Mouse (Mus musculus): Measurements from ENCODE around the gene Cep131. TPM values are rescaled to one million over a fixed set of nuclear protein-coding genes. Genes with fewer than 3 reads are reported as not detected.

The Cep131 gene
- polyA plus RNA-seq, 1 experiment from 2014 or later: 28.1 TPM

- Histone ChIP-seq H3K27ac (ENCODE audit: low read depth, low read length) (no peak overlapping the region), H3K27me3 (ENCODE audit: control insufficient read depth, insufficient read depth, low read length) (no peaks in the 10 kb centered on the region), H3K4me3 (ENCODE audit: low read length) (no peak overlapping the region), H3K36me3 (ENCODE audit: control insufficient read depth, insufficient read depth, low read length) (peaks cover 30% of the 10 kb centered on the region), H3K4me2 (replicated peaks; ENCODE audit: low read depth, low read length) (no peak overlapping the region), H3K4me1 (ENCODE audit: control insufficient read depth, insufficient read depth, low read length) (no peaks in the 10 kb centered on the region), H3K9ac (ENCODE audit: low read depth, low read length) (no peak overlapping the region), H3K9me3 (ENCODE audit: control insufficient read depth, low read length) (no peaks in the 10 kb centered on the region)
- no peak for ATAC-seq (ENCODE audit: low FRiP score, low TSS enrichment)
- WGBS: 90% methylated on average over 10 of the region's 10 CpGs
These were observed 33.4 kb upstream of the Cep131 start for GRCm38 (mm10) chr11:120119936-120120541.

GRCm38 (mm10) chr11:120119108-120119507 is 32.5 kb upstream of the Cep131 start:
- Histone ChIP-seq H3K27ac (ENCODE audit: low read depth, low read length) (no peak overlapping the region), H3K9ac (ENCODE audit: low read depth, low read length) (no peak overlapping the region), H3K9me3 (ENCODE audit: control insufficient read depth, low read length) (no peaks in the 10 kb centered on the region), H3K27me3 (ENCODE audit: control insufficient read depth, insufficient read depth, low read length) (no peaks in the 10 kb centered on the region), H3K36me3 (ENCODE audit: control insufficient read depth, insufficient read depth, low read length) (peaks cover 30% of the 10 kb centered on the region), H3K4me2 (replicated peaks; ENCODE audit: low read depth, low read length) (no peak overlapping the region), H3K4me3 (ENCODE audit: low read length) (no peak overlapping the region), H3K4me1 (ENCODE audit: control insufficient read depth, insufficient read depth, low read length) (no peaks in the 10 kb centered on the region)
- WGBS: 91% methylated on average over 7 of the region's 7 CpGs
- ATAC-seq (ENCODE audit: low FRiP score, low TSS enrichment): no peak

GRCm38 (mm10) chr11:120117626-120118025 is 31.0 kb upstream of the Cep131 start:
- Histone ChIP-seq H3K4me3 (ENCODE audit: low read length) (no peak overlapping the region), H3K4me2 (replicated peaks; ENCODE audit: low read depth, low read length) (no peak overlapping the region), H3K9ac (ENCODE audit: low read depth, low read length) (no peak overlapping the region), H3K27ac (ENCODE audit: low read depth, low read length) (no peak overlapping the region), H3K27me3 (ENCODE audit: control insufficient read depth, insufficient read depth, low read length) (no peaks in the 10 kb centered on the region), H3K9me3 (ENCODE audit: control insufficient read depth, low read length) (no peaks in the 10 kb centered on the region), H3K36me3 (ENCODE audit: control insufficient read depth, insufficient read depth, low read length) (peaks cover 28% of the 10 kb centered on the region; the same call in 1 of the 2 replicates), H3K4me1 (ENCODE audit: control insufficient read depth, insufficient read depth, low read length) (no peaks in the 10 kb centered on the region)
- 75% methylated on average over 2 of the region's 2 CpGs for WGBS
- ATAC-seq (ENCODE audit: low FRiP score, low TSS enrichment): no peak

- Histone ChIP-seq H3K9me3 (ENCODE audit: control insufficient read depth, low read length) (no peaks in the 10 kb centered on the region), H3K4me1 (ENCODE audit: control insufficient read depth, insufficient read depth, low read length) (no peaks in the 10 kb centered on the region), H3K4me2 (replicated peaks; ENCODE audit: low read depth, low read length) (no peak overlapping the region), H3K4me3 (ENCODE audit: low read length) (no peak overlapping the region), H3K27ac (ENCODE audit: low read depth, low read length) (no peak overlapping the region), H3K9ac (ENCODE audit: low read depth, low read length) (no peak overlapping the region), H3K27me3 (ENCODE audit: control insufficient read depth, insufficient read depth, low read length) (no peaks in the 10 kb centered on the region), H3K36me3 (ENCODE audit: control insufficient read depth, insufficient read depth, low read length) (peaks cover 45% of the 10 kb centered on the region)
- ATAC-seq (ENCODE audit: low FRiP score, low TSS enrichment): no peak
- WGBS: 88% methylated on average over 21 of the region's 21 CpGs
These were observed 28.0 kb upstream of the Cep131 start for GRCm38 (mm10) chr11:120114488-120115215.

GRCm38 (mm10) chr11:120112136-120112535 is 25.5 kb upstream of the Cep131 start:
- Histone ChIP-seq H3K27ac (ENCODE audit: low read depth, low read length) (no peak overlapping the region), H3K4me3 (ENCODE audit: low read length) (no peak overlapping the region), H3K27me3 (ENCODE audit: control insufficient read depth, insufficient read depth, low read length) (no peaks in the 10 kb centered on the region), H3K9me3 (ENCODE audit: control insufficient read depth, low read length) (no peaks in the 10 kb centered on the region), H3K36me3 (ENCODE audit: control insufficient read depth, insufficient read depth, low read length) (peaks cover 42% of the 10 kb centered on the region), H3K4me2 (replicated peaks; ENCODE audit: low read depth, low read length) (no peak overlapping the region), H3K4me1 (ENCODE audit: control insufficient read depth, insufficient read depth, low read length) (no peaks in the 10 kb centered on the region), H3K9ac (ENCODE audit: low read depth, low read length) (no peak overlapping the region)
- no peak for ATAC-seq (ENCODE audit: low FRiP score, low TSS enrichment)
- WGBS: 92% methylated on average over 4 of the region's 4 CpGs

GRCm38 (mm10) chr11:120111033-120111432 is 24.4 kb upstream of the Cep131 start:
- Histone ChIP-seq H3K27ac (ENCODE audit: low read depth, low read length) (no peak overlapping the region), H3K9ac (ENCODE audit: low read depth, low read length) (no peak overlapping the region), H3K4me1 (ENCODE audit: control insufficient read depth, insufficient read depth, low read length) (no peaks in the 10 kb centered on the region), H3K27me3 (ENCODE audit: control insufficient read depth, insufficient read depth, low read length) (no peaks in the 10 kb centered on the region), H3K4me3 (ENCODE audit: low read length) (no peak overlapping the region), H3K36me3 (ENCODE audit: control insufficient read depth, insufficient read depth, low read length) (peaks cover 42% of the 10 kb centered on the region), H3K4me2 (replicated peaks; ENCODE audit: low read depth, low read length) (no peak overlapping the region), H3K9me3 (ENCODE audit: control insufficient read depth, low read length) (no peaks in the 10 kb centered on the region)
- ATAC-seq (ENCODE audit: low FRiP score, low TSS enrichment): no peak
- WGBS: 4% methylated on average over 2 of the region's 2 CpGs

- no peaks in the 10 kb centered on the region for H3K27me3 ChIP-seq (ENCODE audit: control insufficient read depth, insufficient read depth, low read length)
- 67% methylated on average over 7 of the region's 7 CpGs for WGBS
- H3K4me3 ChIP-seq (ENCODE audit: low read length): no peak overlapping the region
- H3K4me1 ChIP-seq (ENCODE audit: control insufficient read depth, insufficient read depth, low read length): no peaks in the 10 kb centered on the region
- no peak overlapping the region for H3K9ac ChIP-seq (ENCODE audit: low read depth, low read length)
- H3K36me3 ChIP-seq (ENCODE audit: control insufficient read depth, insufficient read depth, low read length): peaks cover 47% of the 10 kb centered on the region
- no peak overlapping the region for H3K4me2 ChIP-seq (replicated peaks; ENCODE audit: low read depth, low read length)
- no peaks in the 10 kb centered on the region for H3K9me3 ChIP-seq (ENCODE audit: control insufficient read depth, low read length)
- ATAC-seq (ENCODE audit: low FRiP score, low TSS enrichment): no peak; the same call in 1 of the 2 replicates
- H3K27ac ChIP-seq (ENCODE audit: low read depth, low read length): no peak overlapping the region
These were observed 23.9 kb upstream of the Cep131 start for GRCm38 (mm10) chr11:120110554-120110953.

- no peak overlapping the region for H3K27ac ChIP-seq (ENCODE audit: low read depth, low read length)
- H3K9ac ChIP-seq (ENCODE audit: low read depth, low read length): no peak overlapping the region
- no peak; the same call in 1 of the 2 replicates for ATAC-seq (ENCODE audit: low FRiP score, low TSS enrichment)
- H3K9me3 ChIP-seq (ENCODE audit: control insufficient read depth, low read length): no peaks in the 10 kb centered on the region
- no peak overlapping the region for H3K4me2 ChIP-seq (replicated peaks; ENCODE audit: low read depth, low read length)
- peaks cover 49% of the 10 kb centered on the region for H3K36me3 ChIP-seq (ENCODE audit: control insufficient read depth, insufficient read depth, low read length)
- WGBS: 72% methylated on average over 14 of the region's 14 CpGs
- no peaks in the 10 kb centered on the region for H3K27me3 ChIP-seq (ENCODE audit: control insufficient read depth, insufficient read depth, low read length)
- no peaks in the 10 kb centered on the region for H3K4me1 ChIP-seq (ENCODE audit: control insufficient read depth, insufficient read depth, low read length)
- H3K4me3 ChIP-seq (ENCODE audit: low read length): no peak overlapping the region
These were observed 23.1 kb upstream of the Cep131 start for GRCm38 (mm10) chr11:120109558-120110210.

GRCm38 (mm10) chr11:120107796-120108195 is 21.2 kb upstream of the Cep131 start:
- 72% methylated on average over 9 of the region's 9 CpGs for WGBS
- peaks cover 57% of the 10 kb centered on the region for H3K36me3 ChIP-seq (ENCODE audit: control insufficient read depth, insufficient read depth, low read length)

More at GRCm38 (mm10) chr11:120107796-120108195, 21.2 kb upstream of the Cep131 start:
- Histone ChIP-seq H3K4me1 (ENCODE audit: control insufficient read depth, insufficient read depth, low read length) (no peaks in the 10 kb centered on the region), H3K4me2 (replicated peaks; ENCODE audit: low read depth, low read length) (no peak overlapping the region), H3K9me3 (ENCODE audit: control insufficient read depth, low read length) (no peaks in the 10 kb centered on the region), H3K9ac (ENCODE audit: low read depth, low read length) (no peak overlapping the region; the same call in 1 of the 2 replicates), H3K27ac (ENCODE audit: low read depth, low read length) (no peak overlapping the region), H3K27me3 (ENCODE audit: control insufficient read depth, insufficient read depth, low read length) (no peaks in the 10 kb centered on the region), H3K4me3 (ENCODE audit: low read length) (no peak overlapping the region)
- ATAC-seq (ENCODE audit: low FRiP score, low TSS enrichment): no peak
